Mouse (Mus musculus) c-Kit-positive CD71-positive TER-119-negative erythroid progenitor cells, embryonic 14.5 days (primary cell): ENCODE measurements around the gene Bex3.
"Not testable (repeated sequence)": the region's sequence is repeated elsewhere in the genome, so short reads cannot be mapped to it uniquely, and the experiment has no call there.

Experiments
- DNase-seq: peaks from one replicate; pipeline ENCODE4 v3.0.0-alpha.2; 2013; ENCODE audit warnings: low read depth

Bex3 gene

GRCm38 (mm10) chrX:136269743-136270392 is at the start of gene Bex3:
Bex3 (plus strand) TSS chrX:136270253.
- not testable (repeated sequence) for DNase-seq

- DNase-seq: no peak
Observed at GRCm38 (mm10) chrX:136223714-136224113, 46.3 kb upstream of the Bex3 start.

GRCm38 (mm10) chrX:136227768-136228167 is 42.3 kb upstream of the Bex3 start:
- no peak for DNase-seq

GRCm38 (mm10) chrX:136238118-136238517 is 31.9 kb upstream of the Bex3 start:
- DNase-seq: no peak

GRCm38 (mm10) chrX:136243181-136243580 is 26.9 kb upstream of the Bex3 start:
- no peak for DNase-seq

- DNase-seq: peak; percentile 76
Observed at GRCm38 (mm10) chrX:136244574-136245229, 25.4 kb upstream of the Bex3 start, which contains the start of gene Tceal9. Tceal9 (plus strand) TSS chrX:136245079.

- DNase-seq: no peak
Observed at GRCm38 (mm10) chrX:136245521-136246071, 24.5 kb upstream of the Bex3 start.

- no peak for DNase-seq
Observed at GRCm38 (mm10) chrX:136248811-136249210, 21.2 kb upstream of the Bex3 start.

- no peak for DNase-seq
Observed at GRCm38 (mm10) chrX:136249671-136250070, 20.4 kb upstream of the Bex3 start.

- no peak for DNase-seq
Observed at GRCm38 (mm10) chrX:136252023-136252729, 17.9 kb upstream of the Bex3 start.

GRCm38 (mm10) chrX:136267720-136268119 is 2.3 kb upstream of the Bex3 start:
- DNase-seq: no peak

- no peak for DNase-seq
Observed at GRCm38 (mm10) chrX:136268173-136268572, 1.9 kb upstream of the Bex3 start.

- not testable (repeated sequence) for DNase-seq
Observed at GRCm38 (mm10) chrX:136270393-136271111, 499 bp downstream of the Bex3 start.

GRCm38 (mm10) chrX:136274542-136274941 is 4.5 kb downstream of the Bex3 start:
- DNase-seq: no peak

- DNase-seq: no peak
Observed at GRCm38 (mm10) chrX:136275386-136275785, 5.3 kb downstream of the Bex3 start.

- no peak for DNase-seq
Observed at GRCm38 (mm10) chrX:136277577-136277976, 7.5 kb downstream of the Bex3 start.

GRCm38 (mm10) chrX:136278401-136278800 is 8.3 kb downstream of the Bex3 start:
- no peak for DNase-seq

- no peak for DNase-seq
Observed at GRCm38 (mm10) chrX:136279410-136279809, 9.4 kb downstream of the Bex3 start.

GRCm38 (mm10) chrX:136290817-136291281 is 20.8 kb downstream of the Bex3 start:
- no peak for DNase-seq

- no peak for DNase-seq
Observed at GRCm38 (mm10) chrX:136304295-136304694, 34.2 kb downstream of the Bex3 start.

- no peak for DNase-seq
Observed at GRCm38 (mm10) chrX:136306196-136306595, 36.1 kb downstream of the Bex3 start.

GRCm38 (mm10) chrX:136313303-136313702 is 43.2 kb downstream of the Bex3 start:
- no peak for DNase-seq
